17 mouse cellular contexts compared by ENCODE assay signal in the genomic region with DNA sequence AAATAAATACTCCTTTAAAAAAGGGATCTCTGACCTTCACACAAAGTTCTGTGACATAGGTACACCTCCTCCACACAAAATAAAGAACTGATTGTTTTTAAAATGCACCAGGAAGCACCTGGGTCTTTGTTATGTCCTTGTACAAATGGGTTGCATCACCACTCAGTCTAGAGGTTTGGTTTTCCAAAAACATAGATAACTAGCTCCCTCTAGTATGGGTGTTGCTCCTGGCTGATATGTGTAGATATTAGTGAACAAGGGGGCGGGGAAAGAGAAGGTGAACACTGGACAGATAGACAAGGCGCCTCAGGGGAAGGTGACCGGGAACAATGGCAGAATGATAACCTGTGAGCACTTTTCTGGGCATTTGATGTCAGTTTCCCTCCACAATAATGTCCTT. TPM values are rescaled to one million over a fixed set of nuclear protein-coding genes. Genes with fewer than 3 reads are reported as not detected.
"Had no signal": no experiment of that assay in that cellular context is flagged by ENCODE, and none has a peak within 500 bp of the region (broad histone marks: within the 10 kb centered on the region; RNA-seq: fewer than 3 reads in every experiment).

No protein-coding gene starts in this region.

- H3K27ac ChIP-seq: limb, embryonic 12.5 days; lung, embryonic 15.5 days; macrophage; midbrain, embryonic 12.5 days had no signal

- H3K4me1 ChIP-seq: intestine, embryonic 15.5 days; limb, embryonic 12.5 days; lung, embryonic 15.5 days; midbrain, embryonic 12.5 days had no signal

- H3K9ac ChIP-seq: intestine, embryonic 15.5 days; limb, embryonic 12.5 days; lung, embryonic 15.5 days; midbrain, embryonic 12.5 days had no signal

- H3K27me3 ChIP-seq: intestine, embryonic 15.5 days had no signal

- ATAC-seq: midbrain, embryonic 16.5 days had no signal

- DNase-seq: kidney, adult 8-10 months; kidney, postnatal 36 days; layer of hippocampus, adult 9-11 months; layer of hippocampus, postnatal 36 days; lung, postnatal 14 days; right cerebral cortex, postnatal 14 days; thymus, adult 18-20 months; thymus, postnatal 14 days had no signal

- H3K4me3 ChIP-seq: intestine, embryonic 15.5 days; limb, embryonic 12.5 days; lung, embryonic 15.5 days; megakaryocyte, embryonic 14.5 days; midbrain, embryonic 12.5 days had no signal

- H3K36me3 ChIP-seq: intestine, embryonic 15.5 days; limb, embryonic 12.5 days; lung, embryonic 15.5 days; midbrain, embryonic 12.5 days had no signal

- H3K9me3 ChIP-seq: intestine, embryonic 15.5 days; lung, embryonic 15.5 days; midbrain, embryonic 12.5 days had no signal

- H3K4me2 ChIP-seq: intestine, embryonic 15.5 days; limb, embryonic 12.5 days; lung, embryonic 15.5 days; midbrain, embryonic 12.5 days had no signal

RNA-seq across cellular contexts. Expression of a gene that starts 17.9 kb away (rescaled TPM):
- polyA plus RNA-seq: kidney, embryonic 16.5 days; lung, embryonic 15.5 days; macrophage; neural tube, embryonic 14.5 days had no signal
